Mouse (Mus musculus) liver, adult 2 months (tissue): Measurements from ENCODE around the gene Thsd7b.

Experiments
- CTCF ChIP-seq: fragments of 200-500 bp; IDR thresholded peaks from 2 replicates; pipeline ENCODE4 v1.5.1; 2011; ENCODE audit warnings: low read depth, low read length, control low read depth
- POLR2A ChIP-seq: fragments of 200-500 bp; IDR thresholded peaks from 2 replicates; pipeline ENCODE4 v1.6.1; 2011; ENCODE audit warnings: low read length, control low read depth; ENCODE audit not compliant: insufficient read depth; ENCODE audit errors: extremely low read depth

DNA sequence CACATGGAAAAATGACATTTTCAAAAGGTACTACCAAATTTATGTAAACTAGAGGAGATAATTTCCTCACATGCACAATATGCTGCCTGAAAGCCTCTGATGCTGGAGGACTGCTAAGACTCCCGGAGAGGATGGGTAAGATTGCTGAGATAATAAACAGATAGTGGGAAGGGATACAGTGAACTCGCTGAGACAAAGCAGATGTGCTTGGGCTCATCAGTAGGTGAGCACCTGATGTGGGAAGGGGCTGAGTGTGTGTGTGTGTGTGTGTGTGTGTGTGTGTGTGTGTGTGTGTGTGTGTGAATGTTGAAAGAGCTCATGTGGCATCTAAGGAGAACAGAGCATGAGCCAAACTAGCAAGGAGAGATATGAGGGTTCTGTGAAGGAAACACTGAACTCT, 564.2 kb downstream of the Thsd7b start:
- TF ChIP-seq POLR2A (no peak), CTCF (no peak)
